Mouse (Mus musculus): ENCODE results near the gene Phf12.

Gene Phf12

GRCm38 (mm10) chr11:77970718-77971117 lies 11.8 kb upstream of the Phf12 start:
- no peak for DNase-seq (ENCODE audit: low read depth in 2 of 2, low spot score in 2 of 2)

- DNase-seq (ENCODE audit: low read depth in 2 of 2, low spot score in 2 of 2): no peak
Observed at GRCm38 (mm10) chr11:77973520-77973919, 9.0 kb upstream of the Phf12 start.

GRCm38 (mm10) chr11:77974325-77974724 lies 8.2 kb upstream of the Phf12 start:
- no peak for DNase-seq (ENCODE audit: low read depth in 2 of 2, low spot score in 2 of 2)

- no peak for DNase-seq (ENCODE audit: low read depth in 2 of 2, low spot score in 2 of 2)
Observed at GRCm38 (mm10) chr11:77975873-77976272, 6.7 kb upstream of the Phf12 start.

- no peak for DNase-seq (ENCODE audit: low read depth in 2 of 2, low spot score in 2 of 2)
Observed at GRCm38 (mm10) chr11:77978161-77978560, 4.4 kb upstream of the Phf12 start.

GRCm38 (mm10) chr11:77979221-77979809 lies 3.2 kb upstream of the Phf12 start:
- DNase-seq (ENCODE audit: low read depth in 2 of 2, low spot score in 2 of 2): no peak

DNA sequence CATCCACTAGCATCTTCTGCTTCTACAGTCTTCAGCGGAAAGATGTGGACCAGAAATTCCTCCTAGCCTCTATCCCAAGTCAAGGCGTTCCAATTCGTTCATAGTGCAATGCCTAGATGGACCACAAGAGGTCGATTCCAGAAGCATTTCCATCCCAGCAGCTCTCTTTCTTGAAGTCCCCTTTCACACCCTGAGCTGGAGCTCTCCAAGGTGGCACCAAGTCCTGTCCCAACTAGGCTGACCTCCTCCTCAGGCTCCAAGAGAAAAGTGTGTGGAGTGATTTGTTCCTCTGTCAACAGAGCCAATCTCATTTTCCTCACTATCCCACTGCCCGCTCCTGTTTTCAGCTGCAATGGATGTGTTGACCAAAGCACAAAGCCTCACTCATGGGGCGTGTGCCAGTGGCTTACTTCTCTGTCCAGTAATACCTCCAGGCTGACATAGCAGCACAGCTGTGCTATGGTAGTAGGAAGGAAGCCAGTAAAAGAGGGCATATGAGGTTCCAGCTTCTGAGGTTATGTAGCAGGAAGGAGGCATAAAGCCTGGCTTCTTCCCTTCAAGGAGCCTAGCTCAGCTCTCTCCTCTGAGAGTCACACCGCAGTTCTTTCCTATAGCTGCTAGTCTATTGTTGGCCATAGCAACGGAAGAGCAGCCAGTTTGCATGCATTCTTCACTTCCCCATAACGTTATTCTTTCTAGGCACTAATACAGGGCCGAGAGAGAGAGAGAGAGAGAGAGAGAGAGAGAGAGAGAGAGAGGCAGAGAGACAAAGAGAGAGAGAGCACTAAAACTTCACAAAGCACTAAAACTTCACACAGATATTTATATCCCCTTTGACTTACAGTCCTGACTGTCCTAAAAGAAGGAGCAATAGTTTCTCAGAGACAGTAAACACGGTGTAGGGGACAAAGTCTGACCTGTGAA lies 2.0 kb upstream of the Phf12 start:
- peak in 1 of 2 experiments; percentile 17 for DNase-seq (ENCODE audit: low read depth in 2 of 2, low spot score in 2 of 2)

DNA sequence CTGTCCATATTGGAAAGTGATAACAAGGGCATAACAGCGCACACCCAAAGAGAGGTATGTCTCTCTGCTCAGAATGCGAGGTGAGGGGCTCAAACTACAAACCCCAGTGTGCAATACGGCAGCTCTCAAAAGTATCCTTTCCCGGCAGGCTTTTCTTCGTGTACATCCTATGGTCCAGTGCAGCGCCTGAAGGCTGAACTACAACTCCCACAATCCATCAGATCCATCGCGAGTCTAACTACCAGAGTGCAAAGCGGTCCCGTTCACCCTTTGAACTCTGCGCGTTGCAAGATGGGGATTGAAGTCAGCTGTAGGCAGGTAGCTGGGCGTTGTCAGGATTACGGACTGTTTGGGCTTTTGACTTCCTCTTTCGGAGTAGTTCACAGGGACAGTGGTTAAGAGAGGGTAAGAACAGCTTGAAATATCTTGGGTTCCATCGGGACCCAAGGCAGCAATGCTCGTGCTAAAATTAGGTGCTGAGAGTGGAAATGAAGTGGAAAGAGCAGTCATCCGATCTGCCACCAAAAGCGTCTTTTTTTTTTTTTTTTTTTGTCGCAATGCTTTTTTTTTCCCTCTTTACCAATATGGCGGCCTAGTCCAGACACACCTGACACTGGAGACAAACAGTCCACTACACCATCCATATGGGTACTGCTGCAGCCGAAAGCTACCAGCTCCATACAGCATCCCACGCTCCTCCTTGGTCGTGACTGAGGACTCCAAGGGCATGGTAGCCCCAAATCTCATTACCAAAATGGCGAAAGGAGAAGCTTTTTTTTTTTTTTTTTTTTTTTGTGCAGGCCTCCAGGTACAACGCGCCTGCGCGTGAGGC lies 729 bp upstream of the Phf12 start:
- DNase-seq (ENCODE audit: low read depth in 2 of 2, low spot score in 2 of 2): peak; percentile 90 to 94

DNA sequence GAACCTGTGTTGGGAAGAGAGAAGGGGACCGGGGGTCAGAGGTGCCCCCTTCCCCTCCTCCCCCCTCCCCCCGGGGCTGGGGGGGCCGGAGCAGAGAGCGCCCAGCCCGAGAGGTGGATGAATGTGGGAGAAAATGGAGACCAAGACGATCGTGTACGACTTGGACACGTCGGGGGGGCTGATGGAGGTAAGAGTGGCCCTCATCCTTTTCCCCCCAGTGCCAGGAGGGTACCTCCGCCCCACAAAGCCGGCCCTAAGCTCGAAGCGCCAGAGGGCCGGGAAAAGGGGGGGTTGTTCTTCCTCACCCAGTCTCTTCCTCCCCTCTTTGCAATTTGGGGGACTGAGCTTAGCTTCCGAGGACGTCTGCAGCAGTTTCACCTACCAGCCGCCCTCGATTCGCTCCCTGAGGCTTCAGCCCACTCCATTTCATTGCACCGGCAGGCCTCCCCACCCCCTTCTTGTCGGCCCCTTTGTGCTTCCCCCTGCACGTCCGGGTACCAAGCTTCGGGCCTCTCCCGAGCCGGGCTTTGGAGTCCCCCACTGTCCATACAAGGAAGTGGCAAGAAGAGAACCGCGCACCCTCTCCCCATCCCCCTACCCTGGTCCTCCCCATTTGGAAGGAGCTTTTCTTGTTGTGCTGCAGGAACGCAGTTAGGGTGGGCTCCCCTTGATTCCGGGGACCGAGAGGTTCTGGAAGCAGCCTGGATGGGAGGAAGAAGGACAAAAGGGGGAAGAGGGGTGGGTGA lies 810 bp downstream of the Phf12 start:
- peak; percentile 44 to 53 for DNase-seq (ENCODE audit: low read depth in 2 of 2, low spot score in 2 of 2)

- peak; percentile 37 to 54 for DNase-seq (ENCODE audit: low read depth in 2 of 2, low spot score in 2 of 2)
Observed at GRCm38 (mm10) chr11:77983937-77984835, 1.6 kb downstream of the Phf12 start.

DNA sequence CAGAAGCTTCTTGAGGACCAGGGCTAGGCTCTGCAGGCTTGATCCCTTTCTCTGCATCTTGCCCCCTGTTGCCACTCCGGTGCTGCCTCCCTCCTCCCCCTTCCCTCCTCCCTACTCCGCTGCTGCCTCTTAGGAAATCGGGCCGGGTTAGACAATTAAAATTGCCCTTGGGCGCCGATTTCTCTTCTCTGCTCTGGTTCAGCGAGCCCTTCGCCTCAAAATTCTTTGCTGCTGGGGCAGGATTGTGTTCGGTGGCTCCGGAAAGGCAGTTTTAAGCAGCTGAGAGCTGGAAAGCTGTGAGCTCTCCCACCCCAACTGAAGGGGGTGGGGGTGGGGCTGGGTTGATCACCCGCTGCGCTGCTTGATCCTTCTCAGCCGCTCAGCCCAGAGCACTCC lies 2.3 kb downstream of the Phf12 start:
- DNase-seq (ENCODE audit: low read depth in 2 of 2, low spot score in 2 of 2): no peak

- no peak for DNase-seq (ENCODE audit: low read depth in 2 of 2, low spot score in 2 of 2)
Observed at GRCm38 (mm10) chr11:77985541-77986065, 3.0 kb downstream of the Phf12 start.

DNA sequence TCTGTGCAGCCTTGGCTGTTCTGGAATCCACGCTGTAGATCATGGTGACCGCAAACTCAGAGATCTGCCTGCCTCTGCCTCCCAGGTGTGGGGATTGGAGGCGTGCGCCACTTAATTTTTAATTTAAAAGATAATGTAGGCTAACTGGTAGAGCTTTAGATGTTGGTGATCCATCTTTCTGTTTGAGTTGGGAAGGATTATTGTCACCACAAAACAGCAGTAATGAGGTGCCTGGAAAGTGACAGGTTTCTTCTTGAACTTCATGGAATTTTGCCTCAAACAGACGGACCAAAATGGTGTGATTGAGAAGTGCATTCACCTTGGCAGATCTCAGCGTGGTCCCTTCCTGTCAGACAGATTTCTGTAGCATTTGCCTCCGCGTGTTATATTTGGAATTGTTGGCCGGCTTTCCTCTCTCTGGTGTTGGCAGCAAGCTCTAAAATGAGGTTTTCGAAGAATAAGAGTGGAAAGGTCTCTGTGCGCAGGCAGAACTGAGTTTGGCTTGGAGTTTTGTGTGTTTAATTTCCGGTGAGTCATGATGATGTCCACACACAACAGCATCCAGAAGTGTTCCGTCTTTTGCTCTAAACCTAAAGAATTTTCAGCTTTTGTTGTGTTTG lies 6.6 kb downstream of the Phf12 start:
- DNase-seq (ENCODE audit: low read depth in 2 of 2, low spot score in 2 of 2): no peak

DNA sequence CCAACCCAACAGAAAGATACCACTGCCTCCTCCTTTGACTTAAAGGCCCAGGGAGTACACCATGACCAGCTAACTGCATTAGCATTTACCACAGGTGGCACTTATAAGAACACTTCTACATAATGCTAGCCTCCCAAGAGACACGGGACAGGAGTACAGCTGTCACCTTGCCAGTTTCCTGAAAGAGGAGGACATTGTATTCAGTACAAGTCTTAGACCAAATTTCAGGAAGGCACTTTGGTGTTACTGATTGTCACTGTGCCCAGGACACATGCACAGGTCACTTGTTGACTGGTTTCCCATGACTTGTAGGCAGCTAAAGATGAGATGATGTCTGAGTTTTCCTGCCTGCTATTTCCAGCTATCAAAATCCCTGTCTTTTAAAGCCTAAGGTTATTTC lies 13.0 kb downstream of the Phf12 start:
- DNase-seq (ENCODE audit: low read depth in 2 of 2, low spot score in 2 of 2): no peak

GRCm38 (mm10) chr11:78006446-78006845 lies 23.9 kb downstream of the Phf12 start:
- no peak for DNase-seq (ENCODE audit: low read depth in 2 of 2, low spot score in 2 of 2)

GRCm38 (mm10) chr11:78019676-78020075 lies 37.1 kb downstream of the Phf12 start:
- DNase-seq (ENCODE audit: low read depth in 2 of 2, low spot score in 2 of 2): peak; percentile 68 to 73

GRCm38 (mm10) chr11:78023607-78024006 lies 41.1 kb downstream of the Phf12 start:
- peak; percentile 34 to 47 for DNase-seq (ENCODE audit: low read depth in 2 of 2, low spot score in 2 of 2)

GRCm38 (mm10) chr11:78029240-78029639 lies 46.7 kb downstream of the Phf12 start:
- DNase-seq (ENCODE audit: low read depth in 2 of 2, low spot score in 2 of 2): no peak

GRCm38 (mm10) chr11:78030600-78030999 lies 48.0 kb downstream of the Phf12 start:
- DNase-seq (ENCODE audit: low read depth in 2 of 2, low spot score in 2 of 2): no peak

Measured in CD8-positive naive resting alpha-beta T cell, adult 2 months (primary cell).